Mouse (Mus musculus) E14TG2a.4 (cell line): Measurements from ENCODE around the gene Srsf2.

Experiments
- H3K27me3 ChIP-seq: 2 replicates; pipeline ENCODE4 v1.6.1; 2014; ENCODE audit warnings: low read length, control low read depth; ENCODE audit not compliant: insufficient read depth
- H3K36me3 ChIP-seq: 2 replicates; pipeline ENCODE4 v1.6.1; 2014; ENCODE audit warnings: low read length, control low read depth; ENCODE audit not compliant: insufficient read depth
- H3K4me1 ChIP-seq: replicated peaks from 2 replicates; pipeline ENCODE4 v1.6.1; 2014; ENCODE audit warnings: low read depth, low read length, control low read depth
- H3K4me3 ChIP-seq: replicated peaks from 2 replicates; pipeline ENCODE4 v1.5.1; 2014; ENCODE audit warnings: mild to moderate bottlenecking, low read length
- H3K9me3 ChIP-seq: 2 replicates; pipeline ENCODE4 v1.6.1; 2014; ENCODE audit warnings: low read length, control low read depth
- CTCF ChIP-seq: conservative IDR thresholded peaks from 2 replicates; pipeline ENCODE4 v1.5.1; 2014; ENCODE audit warnings: low read length
- NANOG ChIP-seq: IDR thresholded peaks from 2 replicates; pipeline ENCODE4 v1.6.1; 2014; ENCODE audit warnings: borderline replicate concordance, low read length, mixed read lengths
- POU5F1 ChIP-seq: IDR thresholded peaks from 2 replicates; pipeline ENCODE4 v1.6.1; 2014; ENCODE audit warnings: low read length, borderline replicate concordance

The Srsf2 gene

DNA sequence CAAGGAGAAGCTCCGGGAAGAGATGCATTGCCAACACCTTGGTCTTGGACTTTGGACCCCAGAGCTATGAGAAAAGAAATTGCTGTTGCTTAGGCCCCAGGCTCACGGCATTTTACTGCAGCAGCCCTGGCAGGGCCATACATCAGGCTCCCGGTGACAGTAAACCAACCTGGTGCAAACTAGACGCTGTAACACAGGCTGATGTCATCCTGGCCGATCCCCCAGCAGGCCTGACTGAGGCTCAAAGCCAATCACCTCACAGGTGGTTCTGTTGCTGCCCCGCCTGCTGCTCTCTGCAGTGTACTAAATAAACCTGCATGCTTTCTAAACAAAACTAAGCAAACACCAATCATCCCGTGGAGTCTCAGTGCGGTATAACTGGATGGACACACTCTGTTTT lies 34.2 kb downstream of the Srsf2 start:
- TF ChIP-seq NANOG (no peak), POU5F1 (no peak), CTCF (no peak)
- Histone ChIP-seq H3K36me3 (no peaks in the 10 kb centered on the region), H3K4me1 (peaks cover 45% of the 10 kb centered on the region), H3K9me3 (no peaks in the 10 kb centered on the region), H3K27me3 (peaks cover 5% of the 10 kb centered on the region; the same call in 1 of the 2 replicates), H3K4me3 (no peak overlapping the region)

DNA sequence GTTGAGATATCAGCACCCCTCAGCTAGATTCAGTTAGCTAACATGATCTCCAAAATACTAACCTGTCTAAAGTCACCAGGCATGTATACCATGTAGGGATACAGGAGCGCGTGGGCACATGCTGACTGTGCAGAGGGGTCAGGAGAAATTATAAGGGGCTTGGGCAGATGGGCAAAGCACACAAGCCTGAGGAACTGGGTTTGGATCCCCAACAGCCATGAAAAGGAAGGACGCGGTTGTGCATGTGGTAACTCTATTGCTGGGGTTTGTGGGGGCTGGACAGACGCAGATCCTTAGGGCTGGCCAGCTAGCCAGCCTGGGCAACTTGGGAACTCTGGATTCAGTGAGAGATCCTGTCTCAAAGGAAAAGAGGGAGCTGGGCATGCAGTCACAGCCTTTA lies 35.3 kb downstream of the Srsf2 start:
- TF ChIP-seq CTCF (no peak), POU5F1 (no peak), NANOG (no peak)

DNA sequence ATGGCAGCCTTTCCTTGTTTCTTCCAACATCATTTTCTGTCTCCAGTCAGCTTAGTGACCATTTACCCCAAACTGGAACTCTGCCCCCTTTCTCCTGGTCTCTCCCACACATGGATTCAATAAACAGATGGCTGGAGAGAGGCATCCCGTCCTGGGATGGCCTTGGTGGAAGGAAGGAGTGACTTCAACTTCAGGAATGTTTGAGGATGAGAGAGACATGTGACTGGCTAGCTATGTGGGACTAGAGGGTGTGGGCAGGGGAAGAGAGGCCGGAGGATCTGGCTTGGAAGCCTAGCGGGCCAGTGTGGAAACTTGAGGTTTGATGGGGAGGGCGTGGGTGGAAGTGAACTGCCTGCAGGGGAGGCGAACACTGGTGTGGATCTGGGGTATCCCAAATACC lies 36.1 kb downstream of the Srsf2 start:
- H3K27me3 ChIP-seq = peaks cover 7% of the 10 kb centered on the region; the same call in 1 of the 2 replicates
- TF ChIP-seq CTCF (no peak), NANOG (no peak), POU5F1 (no peak)
- no peaks in the 10 kb centered on the region for H3K36me3 ChIP-seq
- no peak overlapping the region for H3K4me3 ChIP-seq
- no peaks in the 10 kb centered on the region for H3K9me3 ChIP-seq
- H3K4me1 ChIP-seq = peaks cover 56% of the 10 kb centered on the region

More for the DNA sequence above, 35.3 kb downstream of the Srsf2 start:
- H3K4me3 ChIP-seq = no peak overlapping the region
- no peaks in the 10 kb centered on the region for H3K36me3 ChIP-seq
- H3K27me3 ChIP-seq = peaks cover 7% of the 10 kb centered on the region; the same call in 1 of the 2 replicates
- peaks cover 54% of the 10 kb centered on the region for H3K4me1 ChIP-seq
- H3K9me3 ChIP-seq = no peaks in the 10 kb centered on the region

DNA sequence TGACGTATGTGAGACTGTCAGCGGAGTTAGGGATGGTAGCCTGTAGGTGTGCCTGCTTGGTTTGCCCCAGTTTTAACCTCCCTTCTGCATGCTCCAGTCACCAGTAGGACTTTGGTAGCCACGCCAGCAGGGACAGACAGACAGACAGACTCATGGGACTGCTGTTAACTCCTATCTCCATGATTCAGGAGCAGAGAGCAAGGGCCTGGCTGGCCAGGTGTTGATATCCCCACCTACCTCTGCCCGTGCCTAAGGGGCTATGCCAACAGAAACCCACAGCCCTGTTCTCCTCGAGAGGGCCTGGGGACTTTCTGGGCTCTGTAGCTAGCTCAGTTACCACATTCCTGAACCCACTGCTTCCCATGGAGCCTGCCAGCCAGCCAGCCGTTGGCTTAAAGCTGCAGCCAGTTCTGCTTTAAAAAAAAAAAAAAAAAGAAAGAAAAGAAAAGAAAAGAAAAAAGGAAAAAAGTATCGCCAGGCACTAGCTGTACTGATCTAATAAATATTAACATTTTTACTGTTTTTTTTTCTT lies 37.9 kb downstream of the Srsf2 start:
- Histone ChIP-seq H3K36me3 (no peaks in the 10 kb centered on the region), H3K9me3 (no peaks in the 10 kb centered on the region), H3K27me3 (peaks cover 13% of the 10 kb centered on the region), H3K4me1 (peaks cover 71% of the 10 kb centered on the region), H3K4me3 (peak overlapping the region; percentile 57)
- no peak for TF ChIP-seq NANOG
- TF ChIP-seq POU5F1 = no peak
- TF ChIP-seq CTCF = no peak

- Histone ChIP-seq H3K4me1 (peaks cover 73% of the 10 kb centered on the region), H3K27me3 (peaks cover 19% of the 10 kb centered on the region), H3K36me3 (no peaks in the 10 kb centered on the region), H3K4me3 (peak overlapping the region; percentile 57), H3K9me3 (no peaks in the 10 kb centered on the region)
- no peak for TF ChIP-seq CTCF
- no peak for TF ChIP-seq POU5F1
- TF ChIP-seq NANOG = no peak
These were observed 38.6 kb downstream of the Srsf2 start for GRCm38 (mm10) chr11:116814076-116814883.

- peaks cover 19% of the 10 kb centered on the region for H3K27me3 ChIP-seq
- peak overlapping the region; percentile 57 for H3K4me3 ChIP-seq
- H3K4me1 ChIP-seq = peaks cover 74% of the 10 kb centered on the region
- no peaks in the 10 kb centered on the region for H3K36me3 ChIP-seq
- TF ChIP-seq NANOG = no peak
- no peak for TF ChIP-seq POU5F1
- no peak for TF ChIP-seq CTCF
- H3K9me3 ChIP-seq = no peaks in the 10 kb centered on the region
These were observed 39.3 kb downstream of the Srsf2 start for GRCm38 (mm10) chr11:116813610-116814009.

GRCm38 (mm10) chr11:116812793-116813529 lies 39.9 kb downstream of the Srsf2 start:
- peak overlapping the region; percentile 57 for H3K4me3 ChIP-seq
- no peak for TF ChIP-seq CTCF
- TF ChIP-seq POU5F1 = no peak
- TF ChIP-seq NANOG = no peak
- H3K27me3 ChIP-seq = peaks cover 19% of the 10 kb centered on the region
- H3K36me3 ChIP-seq = no peaks in the 10 kb centered on the region
- peaks cover 77% of the 10 kb centered on the region for H3K4me1 ChIP-seq
- H3K9me3 ChIP-seq = no peaks in the 10 kb centered on the region

- TF ChIP-seq POU5F1 (no peak), NANOG (no peak), CTCF (no peak)
- Histone ChIP-seq H3K36me3 (no peaks in the 10 kb centered on the region), H3K4me3 (peak overlapping the region; percentile 74), H3K27me3 (peaks cover 19% of the 10 kb centered on the region), H3K4me1 (peaks cover 73% of the 10 kb centered on the region), H3K9me3 (no peaks in the 10 kb centered on the region)
These were observed 41.7 kb downstream of the Srsf2 start for GRCm38 (mm10) chr11:116810983-116811901.
